Mouse (Mus musculus) CH12.LX (cell line): ENCODE results near the gene Spred1. TPM values are rescaled to one million over a fixed set of nuclear protein-coding genes. Genes with fewer than 3 reads are reported as not detected.
A peak's percentile ranks its signal among the peaks of the same experiment; 100 is the strongest.

Experiments used
- DNase-seq: peaks from one replicate; pipeline ENCODE4 v3.0.0-alpha.2; 2013; ENCODE audit errors: extremely low read depth
- H3K27ac ChIP-seq: 2 replicates; pipeline ENCODE4 v1.5.1; 2012; ENCODE audit warnings: low read depth, mild to moderate bottlenecking, control low read depth, moderate library complexity; ENCODE audit not compliant: insufficient read depth
- H3K27me3 ChIP-seq: replicated peaks from 2 replicates; pipeline ENCODE3; 2012; ENCODE audit warnings: inconsistent platforms
- H3K36me3 ChIP-seq, 2 experiments: replicated peaks in 1 of 2; 2 replicates each; pipeline versions ENCODE3 to v1.6.1; 2012; ENCODE audit warnings: inconsistent platforms in 1 of 2, low read length in 1 of 2, mild to moderate bottlenecking in 1 of 2, mixed read lengths in 1 of 2, moderate library complexity in 1 of 2; ENCODE audit not compliant: control insufficient read depth in 1 of 2, insufficient read depth in 1 of 2
- H3K4me1 ChIP-seq, 2 experiments: 2 replicates each; pipeline ENCODE4 v1.6.1; 2012; ENCODE audit warnings: inconsistent platforms in 1 of 2, moderate library complexity in 1 of 2; ENCODE audit not compliant: insufficient read depth in 2 of 2, control insufficient read depth in 1 of 2
- H3K4me2 ChIP-seq: 2 replicates; pipeline ENCODE4 v1.6.1; 2012; ENCODE audit warnings: low read depth, mild to moderate bottlenecking, control low read depth; ENCODE audit not compliant: poor library complexity, insufficient read depth, severe bottlenecking
- H3K4me3 ChIP-seq, 3 experiments: fragments of 150-350 bp in 1 of 3; sonication (generic) in 1 of 3; replicated peaks in 1 of 3; 2 replicates each; pipeline versions ENCODE3 to v1.5.1; 2011 to 2012; ENCODE audit warnings: low read depth in 2 of 3, low read length in 2 of 3, mild to moderate bottlenecking in 2 of 3, moderate library complexity in 2 of 3, control low read depth in 1 of 3, improper control_type of control experiment in 1 of 3, inconsistent platforms in 1 of 3, mixed read lengths in 1 of 3; ENCODE audit not compliant: poor library complexity in 1 of 3
- H3K79me2 ChIP-seq: replicated peaks from 2 replicates; pipeline ENCODE4 v1.6.1; 2012; ENCODE audit warnings: mild to moderate bottlenecking, moderate library complexity; ENCODE audit not compliant: control insufficient read depth, poor library complexity, insufficient read depth, severe bottlenecking; ENCODE audit errors: extremely low read depth
- H3K9ac ChIP-seq: 2 replicates; pipeline ENCODE4 v1.6.1; 2012; ENCODE audit warnings: low read depth, mild to moderate bottlenecking, control low read depth, moderate library complexity; ENCODE audit not compliant: insufficient read depth
- H3K9me3 ChIP-seq: replicated peaks from 2 replicates; pipeline ENCODE3; 2012; ENCODE audit warnings: low read length, inconsistent platforms, mixed read lengths
- BHLHE40 ChIP-seq: IDR thresholded peaks from 2 replicates; pipeline ENCODE4 v1.6.1; 2011; ENCODE audit warnings: mild to moderate bottlenecking, low read depth, low read length, improper control_type of control experiment
- CHD2 ChIP-seq: IDR thresholded peaks from 2 replicates; pipeline ENCODE4 v1.6.1; 2011; ENCODE audit warnings: low read length, improper control_type of control experiment
- E2F4 ChIP-seq: IDR thresholded peaks from 2 replicates; pipeline ENCODE4 v1.6.1; 2011; ENCODE audit warnings: low read depth, low read length, improper control_type of control experiment; ENCODE audit not compliant: insufficient replicate concordance
- ELF1 ChIP-seq: IDR thresholded peaks from 2 replicates; pipeline ENCODE4 v1.6.1; 2014; ENCODE audit warnings: low read depth, mild to moderate bottlenecking, inconsistent platforms, low read length, improper control_type of control experiment
- EP300 ChIP-seq: IDR thresholded peaks from 2 replicates; pipeline ENCODE4 v1.6.1; 2011; ENCODE audit warnings: low read length, improper control_type of control experiment
- IRF4 ChIP-seq: IDR thresholded peaks from 2 replicates; pipeline ENCODE4 v1.6.1; 2014; ENCODE audit warnings: low read depth, mild to moderate bottlenecking, inconsistent platforms, low read length, improper control_type of control experiment
- JUND ChIP-seq: conservative IDR thresholded peaks from 2 replicates; pipeline ENCODE4 v1.6.1; 2011; ENCODE audit warnings: low read depth, low read length, improper control_type of control experiment
- MAFK ChIP-seq: IDR thresholded peaks from 2 replicates; pipeline ENCODE4 v1.6.1; 2011; ENCODE audit warnings: low read length, improper control_type of control experiment; ENCODE audit not compliant: insufficient replicate concordance
- MAX ChIP-seq: IDR thresholded peaks from 2 replicates; pipeline ENCODE4 v1.6.1; 2011; ENCODE audit warnings: low read length, improper control_type of control experiment
- MEF2A ChIP-seq: IDR thresholded peaks from 2 replicates; pipeline ENCODE4 v1.6.1; 2014; ENCODE audit warnings: low read depth, mild to moderate bottlenecking, inconsistent platforms, low read length, improper control_type of control experiment, borderline replicate concordance
- MXI1 ChIP-seq: IDR thresholded peaks from 2 replicates; pipeline ENCODE4 v1.6.1; 2011; ENCODE audit warnings: mild to moderate bottlenecking, low read depth, low read length, improper control_type of control experiment
- NRF1 ChIP-seq: IDR thresholded peaks from 2 replicates; pipeline ENCODE4 v1.6.1; 2014; ENCODE audit warnings: low read depth, mild to moderate bottlenecking, inconsistent platforms, low read length, improper control_type of control experiment, moderate library complexity
- POLR2AphosphoS2 ChIP-seq: IDR thresholded peaks from 2 replicates; pipeline ENCODE4 v1.6.1; 2011; ENCODE audit warnings: low read depth, low read length, improper control_type of control experiment
- RCOR1 ChIP-seq: conservative IDR thresholded peaks from 2 replicates; pipeline ENCODE4 v1.6.1; 2012; ENCODE audit warnings: low read depth, mild to moderate bottlenecking, inconsistent platforms, low read length, improper control_type of control experiment
- SIN3A ChIP-seq: IDR thresholded peaks from 2 replicates; pipeline ENCODE4 v1.6.1; 2012; ENCODE audit warnings: low read length, improper control_type of control experiment, inconsistent platforms
- TCF12 ChIP-seq: IDR thresholded peaks from 2 replicates; pipeline ENCODE4 v1.6.1; 2014; ENCODE audit warnings: low read depth, mild to moderate bottlenecking, inconsistent platforms, low read length, improper control_type of control experiment
- UBTF ChIP-seq: IDR thresholded peaks from 2 replicates; pipeline ENCODE4 v1.6.1; 2012; ENCODE audit warnings: low read depth, mild to moderate bottlenecking, inconsistent platforms, low read length, improper control_type of control experiment, moderate library complexity
- ZC3H11A ChIP-seq: IDR thresholded peaks from 2 replicates; pipeline ENCODE4 v1.6.1; 2012; ENCODE audit warnings: low read depth, mild to moderate bottlenecking, inconsistent platforms, low read length, improper control_type of control experiment
- ZNF384 ChIP-seq: IDR thresholded peaks from 2 replicates; pipeline ENCODE4 v1.6.1; 2012; ENCODE audit warnings: low read depth, low read length, improper control_type of control experiment, inconsistent platforms
- dilution Hi-C: fragments of 300-500 bp; cut with MboI; formaldehyde crosslinking; loops from 2 replicates; pipeline ENCODE4 v1.14.3; 2020; ENCODE audit warnings: low sequenced_read_pairs; ENCODE audit not compliant: extremely low pct_unique_long_range_greater_than_20kb, extremely low pct_ligation_motif_present
- in situ Hi-C: fragments of 300-500 bp; cut with MboI; formaldehyde crosslinking; loops from 3 replicates; pipeline ENCODE4 v1.14.3; 2019; ENCODE audit warnings: low sequenced_read_pairs, low pct_ligation_motif_present, low pct_unique_long_range_greater_than_20kb, mixed read lengths
- polyA plus RNA-seq: library from polyadenylated mRNA; unstranded; fragments of >175 nt; gene quantifications from 2 replicates; pipeline ENCODE4 v1.2.1, GENCODE M21; 2012; ENCODE audit warnings: low read depth; ENCODE audit not compliant: insufficient read length
- total RNA-seq, 2 experiments: library from RNA; depleted of rRNA; stranded (reverse); fragments of 300-350 nt in 1 of 2; fragments of >200 nt in 1 of 2; gene quantifications; 2 replicates each; pipeline ENCODE4 v1.2.3; 2012 to 2014

The Spred1 gene
- total and polyA plus RNA-seq, 3 experiments, result 6.9 to 16.5 (median 8.8) TPM

DNA sequence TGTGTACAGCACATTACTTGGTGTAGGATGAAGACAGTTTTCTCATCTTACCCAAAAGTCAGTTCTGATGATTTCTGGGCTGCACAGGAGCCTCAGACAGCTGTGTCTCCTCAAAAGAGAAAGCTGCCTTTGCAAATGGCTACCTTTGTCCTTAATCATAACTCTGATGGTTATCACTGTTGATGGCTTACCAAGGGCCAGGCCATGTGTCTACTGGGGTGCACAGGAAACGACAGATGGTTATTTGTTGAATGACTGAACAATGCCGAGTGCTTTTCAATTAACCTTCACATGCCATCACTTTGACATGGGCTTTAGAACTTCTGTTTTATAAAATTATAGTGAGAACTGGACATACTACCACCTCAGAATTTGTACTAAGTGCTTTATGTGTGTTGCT, 2.7 kb upstream of the Spred1 start:
- Histone ChIP-seq H3K4me1 (peaks cover 0 to under 1% of the 10 kb centered on the region in 2 experiments; a peak in 1 of 4 replicates), H3K4me2 (no peak overlapping the region), H3K4me3 (no peak overlapping the region), H3K79me2 (peaks cover 15% of the 10 kb centered on the region), H3K27ac (no peak overlapping the region), H3K27me3 (no peaks in the 10 kb centered on the region), H3K9me3 (no peaks in the 10 kb centered on the region), H3K9ac (no peak overlapping the region), H3K36me3 (no peaks in the 10 kb centered on the region)
- no peak for DNase-seq
- dilution Hi-C loops (no loop called here), in situ Hi-C loops (no loop called here)
- TF ChIP-seq TCF12 (no peak), JUND (no peak), ELF1 (no peak), MAX (no peak), POLR2AphosphoS2 (no peak), CHD2 (no peak), E2F4 (no peak), MXI1 (no peak), NRF1 (no peak), ZNF384 (no peak), SIN3A (no peak), ZC3H11A (no peak), UBTF (no peak), EP300 (no peak), MEF2A (no peak)

DNA sequence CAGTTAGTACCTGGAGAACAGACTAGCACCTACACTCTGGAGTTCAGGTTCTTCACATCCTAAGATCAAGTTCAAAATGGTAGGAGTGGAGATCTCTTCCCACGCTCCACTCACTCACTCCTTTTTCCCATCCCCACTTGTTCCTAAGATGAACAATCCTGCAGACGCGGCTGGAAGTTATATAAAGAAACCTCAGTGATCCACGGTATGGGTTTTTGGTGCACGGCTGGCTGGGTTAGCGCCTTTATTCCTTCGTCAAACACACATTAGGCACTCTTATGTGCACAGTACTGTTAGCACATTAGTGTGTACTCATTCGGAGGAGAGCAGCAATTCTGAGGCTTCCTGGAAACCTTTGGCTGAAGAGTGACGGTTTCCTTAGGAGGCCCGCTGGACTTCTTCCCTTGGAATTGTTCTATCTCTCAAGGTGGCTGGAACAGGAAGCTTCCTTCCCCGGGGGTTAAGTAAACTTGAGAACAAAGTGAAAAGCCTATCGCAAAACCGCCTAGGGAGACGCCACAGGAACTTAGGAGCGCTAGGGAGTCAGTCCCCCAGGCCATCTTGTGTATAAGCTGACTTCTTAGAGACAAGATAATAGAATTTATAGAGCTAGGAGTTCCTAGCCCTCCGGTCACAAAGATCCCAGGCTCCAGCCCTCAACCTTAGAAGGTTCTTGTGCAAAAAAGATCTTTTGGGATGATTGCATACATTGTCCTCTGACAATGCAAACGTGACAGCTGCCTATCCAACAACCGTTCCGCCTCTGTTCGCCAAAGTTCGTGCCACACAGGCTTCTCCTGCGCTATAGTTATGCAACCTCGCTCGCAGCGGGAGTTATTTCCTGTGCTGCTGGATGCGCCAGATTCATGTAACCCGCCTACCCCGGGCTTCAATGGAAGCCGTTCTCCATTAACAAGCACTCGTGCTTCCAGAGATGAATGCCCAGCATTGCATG, 1.6 kb upstream of the Spred1 start:
- DNase-seq, result no peak
- dilution Hi-C loops (no loop called here), in situ Hi-C loops (loop anchor here (10.0 kb wide), 2 partner anchors 55 to 145 kb away; no protein-coding TSS in a partner anchor)
- H3K9me3 ChIP-seq, result no peaks in the 10 kb centered on the region
- H3K79me2 ChIP-seq, result peaks cover 21% of the 10 kb centered on the region
- H3K4me3 ChIP-seq, result peak overlapping the region; percentile 75 to 96 (median 81)
- H3K27me3 ChIP-seq, result no peaks in the 10 kb centered on the region
- no peaks in the 10 kb centered on the region for H3K36me3 ChIP-seq
- H3K9ac ChIP-seq, result no peak overlapping the region
- H3K4me1 ChIP-seq, result peaks cover 0 to 5% of the 10 kb centered on the region in 2 experiments; a peak in 1 of 4 replicates
- peak overlapping the region; percentile 38 for H3K4me2 ChIP-seq
- H3K27ac ChIP-seq, result no peak overlapping the region
- TF ChIP-seq SIN3A (no peak), RCOR1 (no peak), MAFK (no peak), BHLHE40 (0 out of 2 replicates have a peak, but pooled peaks have one; percentile 3), ELF1 (no peak; the same call in 1 of the 2 replicates), IRF4 (0 out of 2 replicates have a peak, but pooled peaks have one; percentile 4)
- TF ChIP-seq, all 38 proteins: peak for 2
